Mouse (Mus musculus) kidney, postnatal 0 days (tissue): Measurements from ENCODE around the gene Hax1. TPM values are rescaled to one million over a fixed set of nuclear protein-coding genes. Genes with fewer than 3 reads are reported as not detected.
A peak's percentile ranks its signal among the peaks of the same experiment; 100 is the strongest.

Experiments used
- ATAC-seq: fragments of 200-750 bp; cut with Nextera tagmentation; replicated peaks from 2 replicates; pipeline ENCODE4 v1.8.0; 2017; ENCODE audit warnings: low read depth, moderate number of reproducible peaks, moderate TSS enrichment, moderate library complexity; ENCODE audit not compliant: low FRiP score
- DNase-seq: peaks from one replicate; pipeline ENCODE4 v3.0.0-alpha.2; 2016; ENCODE audit warnings: low spot score
- H3K27ac ChIP-seq: fragments of 300-500 bp; sonication (generic); 2 replicates; pipeline ENCODE4 v1.5.1; 2014; ENCODE audit warnings: mild to moderate bottlenecking
- H3K27me3 ChIP-seq: fragments of 300-500 bp; sonication (generic); 2 replicates; pipeline ENCODE4 v1.6.1; 2014; ENCODE audit warnings: low read length, mixed read lengths; ENCODE audit not compliant: insufficient read depth
- H3K36me3 ChIP-seq: fragments of 300-500 bp; sonication (generic); 2 replicates; pipeline ENCODE4 v1.6.1; 2014; ENCODE audit warnings: low read length, mixed read lengths; ENCODE audit not compliant: insufficient read depth
- H3K4me1 ChIP-seq: fragments of 300-500 bp; sonication (generic); replicated peaks from 2 replicates; pipeline ENCODE4 v1.6.1; 2014; ENCODE audit warnings: antibody characterized with exemption, low read length, mixed read lengths; ENCODE audit not compliant: insufficient read depth
- H3K4me2 ChIP-seq: fragments of 300-500 bp; sonication (generic); 2 replicates; pipeline ENCODE4 v1.6.1; 2014; ENCODE audit warnings: mild to moderate bottlenecking, low read length, moderate library complexity, mixed read lengths
- H3K4me3 ChIP-seq: fragments of 300-500 bp; sonication (generic); replicated peaks from 2 replicates; pipeline ENCODE4 v1.5.1; 2014; ENCODE audit warnings: low read depth, low read length
- H3K9ac ChIP-seq: fragments of 300-500 bp; sonication (generic); 2 replicates; pipeline ENCODE4 v1.6.1; 2014; ENCODE audit warnings: low read depth, low read length
- H3K9me3 ChIP-seq: fragments of 300-500 bp; sonication (generic); replicated peaks from 2 replicates; pipeline ENCODE4 v1.6.1; 2016; ENCODE audit warnings: low read length, inconsistent platforms, mixed read lengths
- CTCF ChIP-seq: IDR thresholded peaks from 2 replicates; pipeline ENCODE4 v1.5.1; 2016; ENCODE audit warnings: antibody characterized with exemption, low read depth, mild to moderate bottlenecking, moderate library complexity
- WGBS: fragments of 180-500 bp; shearing (Covaris S2); extraction: QIAGEN DNeasy Blood & Tissue Kit; methylation state at CpG from one replicate; pipeline ENCODE4 v1.1.7; 2014; 5-methylcytosine and 5-hydroxymethylcytosine counted together
- polyA plus RNA-seq: library from polyadenylated mRNA; unstranded; fragments of >200 nt; fragmentation: Nextera tagmentation; extraction: Ambion mirVana; gene quantifications from 2 replicates; pipeline ENCODE4 v1.2.1, GENCODE M21; 2015

Hax1 gene
- polyA plus RNA-seq, 1 experiment from 2014 or later, result 160 TPM

GRCm38 (mm10) chr3:89982426-89982825, 16.2 kb downstream of the Hax1 start:
- Histone ChIP-seq H3K36me3 (no peaks in the 10 kb centered on the region), H3K4me1 (no peaks in the 10 kb centered on the region), H3K27me3 (no peaks in the 10 kb centered on the region), H3K27ac (no peak overlapping the region), H3K4me2 (no peak overlapping the region), H3K9ac (no peak overlapping the region), H3K9me3 (no peaks in the 10 kb centered on the region), H3K4me3 (no peak overlapping the region)
- TF ChIP-seq CTCF, result no peak
- 80% methylated on average over 5 of the region's 5 CpGs for WGBS
- ATAC-seq, result no peak
- no peak for DNase-seq

DNA sequence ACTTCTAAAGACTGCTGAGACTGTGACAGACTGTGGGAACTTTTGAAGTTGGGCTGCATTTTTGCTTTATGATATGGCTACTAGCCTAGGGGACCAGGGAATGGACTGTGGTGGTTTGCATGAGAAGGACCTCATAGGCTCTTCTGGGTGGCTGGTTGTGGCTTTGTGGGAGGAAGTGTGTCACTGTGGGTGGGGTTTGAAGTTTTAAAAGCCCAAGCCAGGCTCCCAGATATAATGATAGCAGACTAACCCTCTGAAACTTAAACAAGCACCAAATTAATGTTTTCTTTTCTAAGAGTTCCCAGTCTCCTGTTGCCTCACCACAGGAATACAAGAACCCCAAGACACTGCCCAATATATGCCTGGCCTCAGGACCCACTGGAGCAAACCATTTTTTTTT, 21.7 kb downstream of the Hax1 start:
- H3K4me1 ChIP-seq, result no peaks in the 10 kb centered on the region
- DNase-seq (no peak), ATAC-seq (no peak)
- H3K36me3 ChIP-seq, result no peaks in the 10 kb centered on the region
- TF ChIP-seq CTCF, result no peak
- no peak overlapping the region for H3K27ac ChIP-seq
- no peaks in the 10 kb centered on the region for H3K9me3 ChIP-seq
- H3K27me3 ChIP-seq, result no peaks in the 10 kb centered on the region
- no peak overlapping the region for H3K4me2 ChIP-seq
- no peak overlapping the region for H3K4me3 ChIP-seq
- no peak overlapping the region for H3K9ac ChIP-seq

DNA sequence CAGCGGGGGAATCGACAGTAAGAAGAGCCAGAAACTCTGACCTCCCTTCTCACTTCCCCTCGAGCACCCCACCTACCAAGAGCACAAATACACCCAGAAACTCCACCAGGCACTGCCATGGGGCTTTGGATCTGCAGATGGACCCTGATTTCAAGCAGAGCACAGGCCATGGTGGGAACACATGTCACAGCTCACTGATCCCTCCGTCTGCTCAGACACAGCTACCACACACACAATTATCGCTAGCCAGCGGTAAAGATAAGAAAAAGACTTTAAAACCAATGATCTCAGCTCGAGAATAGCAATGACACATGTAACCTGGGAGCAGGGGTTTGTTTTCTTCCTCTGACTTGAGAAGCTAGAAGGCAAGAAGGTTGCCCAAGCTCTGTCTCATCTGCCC, 30.1 kb downstream of the Hax1 start:
- peaks cover 8% of the 10 kb centered on the region; the same call in 1 of the 2 replicates for H3K4me1 ChIP-seq
- H3K27ac ChIP-seq, result no peak overlapping the region
- WGBS, result 55% methylated on average over 7 of the region's 7 CpGs
- no peak overlapping the region for H3K9ac ChIP-seq
- DNase-seq (no peak), ATAC-seq (no peak)
- H3K27me3 ChIP-seq, result no peaks in the 10 kb centered on the region
- no peak overlapping the region for H3K4me3 ChIP-seq
- no peak for TF ChIP-seq CTCF
- no peak overlapping the region for H3K4me2 ChIP-seq
- H3K36me3 ChIP-seq, result no peaks in the 10 kb centered on the region
- H3K9me3 ChIP-seq, result no peaks in the 10 kb centered on the region

DNA sequence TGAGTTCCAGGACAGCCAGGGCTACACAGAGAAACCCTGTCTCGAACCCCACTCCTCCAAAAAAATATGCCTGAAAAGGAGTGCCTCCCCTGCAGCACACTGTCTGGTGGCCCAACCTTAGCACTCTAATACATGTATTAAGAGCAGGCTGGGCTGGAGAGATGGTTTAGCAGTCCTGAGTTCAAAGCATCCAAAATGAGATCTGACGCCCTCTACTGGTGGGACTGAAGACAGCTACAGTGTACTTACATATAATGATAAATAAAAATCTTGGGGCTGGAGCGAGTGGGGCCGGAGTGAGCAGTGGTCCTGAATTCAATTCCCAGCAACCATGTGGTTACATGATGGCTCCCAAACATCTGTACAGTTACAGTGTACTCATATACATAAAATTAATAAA, 31.6 kb downstream of the Hax1 start:
- H3K9me3 ChIP-seq, result no peaks in the 10 kb centered on the region
- H3K4me2 ChIP-seq, result no peak overlapping the region
- H3K9ac ChIP-seq, result no peak overlapping the region
- DNase-seq (no peak), ATAC-seq (no peak)
- no peaks in the 10 kb centered on the region for H3K36me3 ChIP-seq
- H3K27me3 ChIP-seq, result no peaks in the 10 kb centered on the region
- 76% methylated on average over 4 of the region's 4 CpGs for WGBS
- no peak overlapping the region for H3K4me3 ChIP-seq
- peak; percentile 56 for TF ChIP-seq CTCF
- H3K4me1 ChIP-seq, result peaks cover 12% of the 10 kb centered on the region
- no peak overlapping the region for H3K27ac ChIP-seq

- ATAC-seq (no peak), DNase-seq (no peak)
- Histone ChIP-seq H3K9me3 (no peaks in the 10 kb centered on the region), H3K36me3 (no peaks in the 10 kb centered on the region), H3K27ac (no peak overlapping the region), H3K27me3 (no peaks in the 10 kb centered on the region), H3K4me3 (no peak overlapping the region), H3K4me1 (peaks cover 20% of the 10 kb centered on the region), H3K9ac (no peak overlapping the region), H3K4me2 (no peak overlapping the region)
- 85% methylated on average over 5 of the region's 5 CpGs for WGBS
- TF ChIP-seq CTCF, result no peak
These were observed 32.6 kb downstream of the Hax1 start for GRCm38 (mm10) chr3:89965972-89966371.

- Histone ChIP-seq H3K36me3 (no peaks in the 10 kb centered on the region), H3K9ac (no peak overlapping the region), H3K4me2 (no peak overlapping the region), H3K4me1 (peaks cover 24% of the 10 kb centered on the region), H3K9me3 (no peaks in the 10 kb centered on the region), H3K27me3 (no peaks in the 10 kb centered on the region), H3K4me3 (no peak overlapping the region), H3K27ac (no peak overlapping the region)
- DNase-seq, result no peak
- ATAC-seq, result no peak
- TF ChIP-seq CTCF, result no peak
- 94% methylated on average over 8 of the region's 8 CpGs for WGBS
These were observed 33.0 kb downstream of the Hax1 start for GRCm38 (mm10) chr3:89965557-89965956.

- ATAC-seq, result peak; percentile 37; the same call in 1 of the 2 replicates
- Histone ChIP-seq H3K4me2 (peak overlapping the region; percentile 83), H3K27ac (peak overlapping the region; percentile 89)
These were observed 34.4 kb downstream of the Hax1 start for GRCm38 (mm10) chr3:89963926-89964739.

More at GRCm38 (mm10) chr3:89963926-89964739, 34.4 kb downstream of the Hax1 start:
- Histone ChIP-seq H3K9me3 (no peaks in the 10 kb centered on the region), H3K9ac (peak overlapping the region; percentile 68), H3K27me3 (no peaks in the 10 kb centered on the region), H3K4me1 (peaks cover 29% of the 10 kb centered on the region), H3K4me3 (peak overlapping the region; percentile 75), H3K36me3 (0 out of 2 replicates have a peak, but pooled peaks cover 5% of the 10 kb centered on the region)
- DNase-seq, result peak; percentile 96
- TF ChIP-seq CTCF, result peak; percentile 90
- 28% methylated on average over 22 of the region's 22 CpGs for WGBS
